Mouse (Mus musculus): ENCODE measurements around the gene Birc7. TPM values are rescaled to one million over a fixed set of nuclear protein-coding genes. Genes with fewer than 3 reads are reported as not detected.

The Birc7 gene
- polyA plus RNA-seq, 1 experiment from 2014 or later, result 0.44 TPM

- Histone ChIP-seq H3K36me3 (peaks cover 91% of the 10 kb centered on the region), H3K9ac (no peak overlapping the region), H3K4me1 (peaks cover 16% of the 10 kb centered on the region), H3K27me3 (replicated peaks) (no peaks in the 10 kb centered on the region), H3K9me3 (no peaks in the 10 kb centered on the region), H3K4me3 (no peak overlapping the region), H3K4me2 (no peak overlapping the region), H3K27ac (replicated peaks) (no peak overlapping the region)
- ATAC-seq (ENCODE audit: extremely low read depth, insufficient number of reproducible peaks, low FRiP score, low TSS enrichment), result no peak
- 79% methylated on average over 12 of the region's 12 CpGs for WGBS
Measured at GRCm38 (mm10) chr2:180910928-180911327, 17.9 kb upstream of the Birc7 start.

- Histone ChIP-seq H3K9ac (peak overlapping the region; percentile 37; the same call in 1 of the 2 replicates), H3K27me3 (replicated peaks) (no peaks in the 10 kb centered on the region), H3K36me3 (peaks cover 77% of the 10 kb centered on the region), H3K27ac (replicated peaks) (peak overlapping the region; percentile 15; the same call in 1 of the 2 replicates), H3K4me3 (no peak overlapping the region), H3K4me2 (no peak overlapping the region), H3K9me3 (no peaks in the 10 kb centered on the region), H3K4me1 (peaks cover 51% of the 10 kb centered on the region)
- WGBS, result 61% methylated on average over 3 of the region's 3 CpGs
- ATAC-seq (ENCODE audit: extremely low read depth, insufficient number of reproducible peaks, low FRiP score, low TSS enrichment), result no peak
Measured at GRCm38 (mm10) chr2:180915886-180916433, 12.9 kb upstream of the Birc7 start.

- no peak for ATAC-seq (ENCODE audit: extremely low read depth, insufficient number of reproducible peaks, low FRiP score, low TSS enrichment)
- no peaks in the 10 kb centered on the region for H3K9me3 ChIP-seq
- peak overlapping the region; percentile 82 for H3K4me2 ChIP-seq
- H3K36me3 ChIP-seq, result peaks cover 36% of the 10 kb centered on the region
- under 1% methylated on average over 61 of the region's 61 CpGs for whole genome bisulfite sequencing
- H3K9ac ChIP-seq, result peak overlapping the region; percentile 100
- H3K4me1 ChIP-seq, result peaks cover 47% of the 10 kb centered on the region
- H3K27me3 ChIP-seq (replicated peaks), result peaks cover 3% of the 10 kb centered on the region; the same call in 1 of the 2 replicates
- peak overlapping the region; percentile 78 for H3K27ac ChIP-seq (replicated peaks)
- H3K4me3 ChIP-seq, result peak overlapping the region; percentile 100
Measured at GRCm38 (mm10) chr2:180919913-180920809, 8.7 kb upstream of the Birc7 start.

GRCm38 (mm10) chr2:180920810-180921400 is 7.9 kb upstream of the Birc7 start, which contains the start of gene Ythdf1:
Ythdf1 (minus strand) TSS chr2:180920949.
- peaks cover 39% of the 10 kb centered on the region for H3K4me1 ChIP-seq
- H3K4me3 ChIP-seq, result peak within 1 kb of the TSS; percentile 100
- peak; percentile 90 for ATAC-seq (ENCODE audit: extremely low read depth, insufficient number of reproducible peaks, low FRiP score, low TSS enrichment)
- H3K36me3 ChIP-seq, result peaks cover 29% of the 10 kb centered on the region
- H3K27ac ChIP-seq (replicated peaks), result peak within 1 kb of the TSS; percentile 78
- peaks cover 3% of the 10 kb centered on the region; the same call in 1 of the 2 replicates for H3K27me3 ChIP-seq (replicated peaks)
- H3K4me2 ChIP-seq, result peak within 1 kb of the TSS; percentile 82
- H3K9me3 ChIP-seq, result no peaks in the 10 kb centered on the region
- WGBS, result under 1% methylated on average over 55 of the region's 56 CpGs
- peak within 1 kb of the TSS; percentile 100 for H3K9ac ChIP-seq

GRCm38 (mm10) chr2:180922739-180923138 is 6.1 kb upstream of the Birc7 start:
- ATAC-seq (ENCODE audit: extremely low read depth, insufficient number of reproducible peaks, low FRiP score, low TSS enrichment), result no peak
- H3K9ac ChIP-seq, result no peak overlapping the region
- 81% methylated on average over 6 of the region's 6 CpGs for WGBS
- no peak overlapping the region for H3K4me3 ChIP-seq
- peaks cover 11% of the 10 kb centered on the region for H3K36me3 ChIP-seq
- H3K4me2 ChIP-seq, result no peak overlapping the region
- H3K4me1 ChIP-seq, result peaks cover 23% of the 10 kb centered on the region
- H3K27ac ChIP-seq (replicated peaks), result no peak overlapping the region
- no peaks in the 10 kb centered on the region for H3K9me3 ChIP-seq
- peaks cover 3% of the 10 kb centered on the region; the same call in 1 of the 2 replicates for H3K27me3 ChIP-seq (replicated peaks)

GRCm38 (mm10) chr2:180925176-180925575 is 3.6 kb upstream of the Birc7 start:
- no peaks in the 10 kb centered on the region for H3K36me3 ChIP-seq
- WGBS, result 5% methylated on average over 4 of the region's 4 CpGs
- no peaks in the 10 kb centered on the region for H3K9me3 ChIP-seq
- peaks cover 4% of the 10 kb centered on the region for H3K4me1 ChIP-seq
- no peak overlapping the region for H3K9ac ChIP-seq
- H3K4me2 ChIP-seq, result no peak overlapping the region
- H3K27me3 ChIP-seq (replicated peaks), result peaks cover 3% of the 10 kb centered on the region; the same call in 1 of the 2 replicates
- ATAC-seq (ENCODE audit: extremely low read depth, insufficient number of reproducible peaks, low FRiP score, low TSS enrichment), result no peak
- no peak overlapping the region for H3K27ac ChIP-seq (replicated peaks)
- no peak overlapping the region for H3K4me3 ChIP-seq

- Histone ChIP-seq H3K9me3 (no peaks in the 10 kb centered on the region), H3K4me3 (no peak overlapping the region), H3K4me1 (no peaks in the 10 kb centered on the region; the same call in 1 of the 2 replicates), H3K9ac (no peak overlapping the region), H3K36me3 (peaks cover 12% of the 10 kb centered on the region; the same call in 1 of the 2 replicates), H3K27me3 (replicated peaks) (0 out of 2 replicates have a peak, but pooled peaks cover 3% of the 10 kb centered on the region), H3K4me2 (no peak overlapping the region), H3K27ac (replicated peaks) (no peak overlapping the region)
- no peak for ATAC-seq (ENCODE audit: extremely low read depth, insufficient number of reproducible peaks, low FRiP score, low TSS enrichment)
- 48% methylated on average over 1 of the region's 1 CpGs for WGBS
Measured at GRCm38 (mm10) chr2:180932418-180932817, 3.6 kb downstream of the Birc7 start.

- H3K4me2 ChIP-seq, result no peak overlapping the region
- peaks cover 18% of the 10 kb centered on the region for H3K36me3 ChIP-seq
- 0 out of 2 replicates have a peak, but pooled peaks cover 2% of the 10 kb centered on the region for H3K27me3 ChIP-seq (replicated peaks)
- H3K27ac ChIP-seq (replicated peaks), result no peak overlapping the region
- no peak overlapping the region for H3K9ac ChIP-seq
- H3K4me3 ChIP-seq, result no peak overlapping the region
- no peaks in the 10 kb centered on the region for H3K9me3 ChIP-seq
- H3K4me1 ChIP-seq, result peaks cover 20% of the 10 kb centered on the region
- ATAC-seq (ENCODE audit: extremely low read depth, insufficient number of reproducible peaks, low FRiP score, low TSS enrichment), result no peak
Measured at GRCm38 (mm10) chr2:180940187-180940586, 11.4 kb downstream of the Birc7 start.

GRCm38 (mm10) chr2:180941869-180942268 is 13.0 kb downstream of the Birc7 start:
- no peak overlapping the region for H3K9ac ChIP-seq
- peak overlapping the region; percentile 41 for H3K27ac ChIP-seq (replicated peaks)

GRCm38 (mm10) chr2:180949947-180950346 is 21.1 kb downstream of the Birc7 start:
- no peak overlapping the region for H3K9ac ChIP-seq
- H3K27ac ChIP-seq (replicated peaks), result no peak overlapping the region
- ATAC-seq (ENCODE audit: extremely low read depth, insufficient number of reproducible peaks, low FRiP score, low TSS enrichment), result no peak
- no peaks in the 10 kb centered on the region for H3K9me3 ChIP-seq
- H3K27me3 ChIP-seq (replicated peaks), result peaks cover 35% of the 10 kb centered on the region
- WGBS, result 22% methylated on average over 1 of the region's 1 CpGs
- H3K36me3 ChIP-seq, result no peaks in the 10 kb centered on the region
- peaks cover 34% of the 10 kb centered on the region for H3K4me1 ChIP-seq
- no peak overlapping the region for H3K4me3 ChIP-seq
- H3K4me2 ChIP-seq, result no peak overlapping the region

More at GRCm38 (mm10) chr2:180941869-180942268, 13.0 kb downstream of the Birc7 start:
- Histone ChIP-seq H3K9me3 (no peaks in the 10 kb centered on the region), H3K4me3 (no peak overlapping the region), H3K36me3 (peaks cover 14% of the 10 kb centered on the region), H3K27me3 (replicated peaks) (0 out of 2 replicates have a peak, but pooled peaks cover 2% of the 10 kb centered on the region), H3K4me1 (peaks cover 20% of the 10 kb centered on the region), H3K4me2 (no peak overlapping the region)
- ATAC-seq (ENCODE audit: extremely low read depth, insufficient number of reproducible peaks, low FRiP score, low TSS enrichment), result no peak; the same call in 1 of the 2 replicates

GRCm38 (mm10) chr2:180952731-180953171 is 23.9 kb downstream of the Birc7 start:
- Histone ChIP-seq H3K4me3 (peak overlapping the region; percentile 69), H3K27me3 (replicated peaks) (peaks cover 55% of the 10 kb centered on the region), H3K9ac (peak overlapping the region; percentile 82), H3K9me3 (no peaks in the 10 kb centered on the region), H3K36me3 (no peaks in the 10 kb centered on the region), H3K4me1 (peaks cover 44% of the 10 kb centered on the region), H3K4me2 (peak overlapping the region; percentile 91), H3K27ac (replicated peaks) (peak overlapping the region; percentile 79)
- ATAC-seq (ENCODE audit: extremely low read depth, insufficient number of reproducible peaks, low FRiP score, low TSS enrichment), result no peak
- 15% methylated on average over 9 of the region's 9 CpGs for WGBS
